Mouse (Mus musculus) ES-E14 (cell line): ENCODE results near the gene Fam131c.

ENCODE experiments used
- HCFC1 ChIP-seq: IDR thresholded peaks from 2 replicates; pipeline ENCODE4 v1.6.1; 2012; ENCODE audit warnings: low read length, inconsistent platforms, borderline replicate concordance; ENCODE audit not compliant: insufficient read depth
- MAFK ChIP-seq: IDR thresholded peaks from 2 replicates; pipeline ENCODE4 v1.6.1; 2014; ENCODE audit warnings: mild to moderate bottlenecking, low read depth, low read length, inconsistent platforms; ENCODE audit not compliant: insufficient read depth
- ZC3H11A ChIP-seq: IDR thresholded peaks from 2 replicates; pipeline ENCODE4 v1.6.1; 2012; ENCODE audit warnings: low read depth, mild to moderate bottlenecking, inconsistent platforms, low read length, borderline replicate concordance
- ZNF384 ChIP-seq: IDR thresholded peaks from 2 replicates; pipeline ENCODE4 v1.6.1; 2012; ENCODE audit warnings: low read depth, low read length, inconsistent platforms

GRCm38 (mm10) chr4:141406516-141407299, 38.7 kb downstream of the Fam131c start:
- no peak for TF ChIP-seq MAFK
- no peak for TF ChIP-seq ZNF384
- no peak; the same call in 1 of the 2 replicates for TF ChIP-seq ZC3H11A
- no peak for TF ChIP-seq HCFC1
